Mouse (Mus musculus): ENCODE data around the gene Atg16l1.

Gene Atg16l1

DNA sequence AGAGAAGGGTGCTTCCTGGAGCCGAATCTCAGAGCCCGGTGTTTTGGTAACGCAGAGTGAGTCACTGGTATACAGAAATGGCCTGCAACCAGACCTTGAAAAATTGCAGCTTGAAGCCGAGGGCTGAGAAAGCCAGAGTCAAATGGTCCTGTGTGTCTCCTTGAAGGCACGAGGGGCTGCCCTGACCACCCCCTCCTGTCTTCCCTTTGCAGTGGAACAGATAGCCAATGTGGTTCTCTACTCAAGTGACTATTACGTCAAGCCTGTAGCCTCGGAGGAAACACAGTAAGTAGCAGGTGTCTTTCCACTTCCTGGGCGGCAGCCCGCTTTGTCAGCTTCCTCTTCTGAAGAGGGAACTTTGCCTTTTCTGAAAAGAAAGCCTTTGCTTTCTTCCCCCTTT lies 72.5 kb downstream of the Atg16l1 start:
- in situ Hi-C loops (cut with MboI; ENCODE audit: low sequenced_read_pairs) = no loop called here

DNA sequence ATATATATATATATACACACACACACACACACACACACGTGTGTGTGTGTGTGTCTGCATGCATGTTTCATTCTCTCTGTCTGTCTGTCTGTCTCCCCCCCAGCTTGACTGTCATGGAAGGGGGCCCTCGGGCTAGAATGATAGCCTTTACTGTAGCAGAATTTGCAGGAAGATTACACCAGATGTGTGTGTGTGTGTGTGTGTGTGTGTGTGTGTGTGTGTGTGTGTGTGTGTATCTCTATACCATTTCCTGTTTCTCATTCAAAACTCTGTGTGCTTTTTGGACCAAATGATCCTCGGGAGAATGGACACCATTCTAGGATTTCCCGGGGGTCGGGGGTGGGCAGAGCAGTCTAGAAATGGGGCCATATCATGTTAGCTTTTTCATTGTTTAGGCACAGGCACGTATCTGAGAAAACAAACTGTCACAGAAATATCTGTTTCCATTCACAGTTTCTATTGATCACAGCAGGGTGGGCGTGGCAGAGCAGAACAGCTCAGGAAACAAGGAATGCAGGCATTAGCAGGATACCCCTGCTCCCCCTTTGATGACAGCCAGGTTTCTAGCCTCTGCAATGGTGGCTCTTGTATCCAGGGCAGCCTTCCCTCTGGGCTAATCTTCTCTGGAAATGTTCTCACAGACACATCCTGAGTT lies 73.4 kb downstream of the Atg16l1 start:
- in situ Hi-C loops (cut with MboI; ENCODE audit: low sequenced_read_pairs) = no loop called here

DNA sequence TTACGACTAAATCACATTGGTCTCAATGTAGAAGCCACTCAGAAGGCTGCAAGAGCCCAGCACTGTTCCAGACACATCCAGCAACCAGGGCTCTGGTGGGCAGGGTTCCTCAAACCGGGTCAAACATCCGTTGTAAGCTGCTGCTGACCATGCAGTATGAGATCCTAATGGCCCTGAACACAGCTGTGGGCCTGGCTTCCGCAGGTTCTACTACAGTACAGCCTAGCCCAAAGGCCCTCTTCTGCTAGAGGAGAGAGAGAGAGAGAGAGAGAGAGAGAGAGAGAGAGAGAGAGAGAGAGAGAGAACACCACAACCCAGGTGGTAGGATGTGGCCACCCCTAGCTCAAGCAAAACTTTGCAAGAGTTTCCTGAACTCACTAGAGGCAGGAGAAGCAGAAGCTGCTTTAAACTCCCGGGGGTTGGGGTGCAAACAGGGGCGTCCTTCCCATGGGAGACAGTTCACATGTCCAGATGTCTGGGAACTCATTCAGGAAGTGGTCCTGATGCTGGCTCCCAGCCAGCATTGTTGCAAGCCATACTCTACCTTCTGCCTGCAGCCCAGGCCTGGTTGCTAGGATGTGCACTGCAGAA lies 74.0 kb downstream of the Atg16l1 start:
- in situ Hi-C loops (cut with MboI; ENCODE audit: low sequenced_read_pairs) = no loop called here

DNA sequence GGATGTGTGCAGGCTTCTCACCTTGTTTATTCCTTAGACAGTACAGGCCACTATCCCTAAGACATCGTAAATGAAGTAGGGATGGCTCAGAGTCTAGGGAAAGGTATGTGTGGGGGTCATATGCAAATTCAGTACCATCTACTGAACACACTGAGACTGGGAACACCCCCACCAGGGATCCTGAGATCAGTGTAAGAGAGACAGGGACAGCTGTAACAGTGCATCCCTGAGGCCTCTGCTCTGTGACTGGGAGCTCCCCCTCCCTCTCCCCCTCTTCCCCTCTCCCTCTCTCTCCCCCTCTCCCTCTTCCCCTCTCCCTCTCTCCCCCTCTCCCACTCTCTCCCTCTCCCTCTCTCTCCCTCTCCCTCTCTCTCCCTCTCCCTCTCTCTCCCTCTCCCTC lies 80.8 kb downstream of the Atg16l1 start:
- in situ Hi-C loops (cut with MboI; ENCODE audit: low sequenced_read_pairs) = no loop called here

DNA sequence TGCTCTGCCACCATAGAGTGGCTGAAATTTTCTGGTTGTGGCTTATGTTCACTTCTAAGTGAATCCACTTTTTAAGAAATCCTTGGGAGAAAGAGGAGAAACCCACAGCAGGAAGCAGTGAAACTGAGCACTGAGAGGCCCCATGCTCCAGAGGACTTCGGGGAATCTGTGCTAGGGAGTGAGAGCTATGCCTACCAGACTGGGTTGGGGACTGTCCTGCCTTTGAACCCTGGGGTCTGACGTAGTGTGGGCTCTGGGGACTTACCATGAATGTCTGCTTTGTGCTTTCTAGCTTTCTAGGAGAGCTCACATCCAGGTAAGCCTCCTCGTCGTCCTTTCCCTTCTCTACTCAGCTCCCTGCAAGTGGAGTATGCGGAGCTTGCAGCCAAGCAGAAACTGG lies 81.3 kb downstream of the Atg16l1 start:
- in situ Hi-C loops (cut with MboI; ENCODE audit: low sequenced_read_pairs) = no loop called here

DNA sequence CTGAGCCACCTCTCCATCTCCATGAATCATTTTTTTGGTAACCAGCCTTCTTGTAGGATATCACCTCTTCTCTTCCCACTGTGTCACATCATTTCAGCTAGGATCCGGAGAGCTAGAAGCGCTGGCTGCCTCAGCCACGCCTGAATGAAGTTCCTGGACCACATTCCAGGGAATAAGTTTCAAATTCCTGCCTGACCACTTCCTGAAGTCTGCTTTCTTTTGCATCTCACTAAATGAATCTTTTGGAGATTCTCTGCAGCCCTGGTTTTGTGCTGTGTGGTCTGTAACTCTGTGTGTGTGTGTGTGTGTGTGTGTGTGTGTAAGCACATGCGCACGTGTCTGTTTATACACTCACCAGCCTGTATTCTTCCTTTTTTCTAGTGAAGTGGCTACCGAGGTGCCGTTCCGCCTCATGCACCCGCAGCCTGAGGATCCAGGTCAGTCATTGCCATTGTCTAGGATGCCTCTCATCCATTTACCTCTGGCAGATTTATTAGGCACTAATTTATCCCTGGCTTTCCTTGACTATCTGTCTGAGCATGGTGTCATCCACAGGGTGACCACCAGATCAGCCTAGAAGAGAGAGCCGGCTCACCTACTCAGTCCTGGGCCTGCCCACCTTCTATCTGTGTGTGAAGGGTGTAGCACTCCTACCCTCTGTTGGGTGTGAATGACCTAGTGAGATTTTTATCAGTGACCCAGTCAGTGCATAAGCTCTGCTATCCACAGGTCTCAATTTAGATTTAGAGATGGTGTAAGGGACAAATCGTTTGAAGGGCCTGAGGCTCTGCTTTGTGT lies 84.9 kb downstream of the Atg16l1 start:
- in situ Hi-C loops (cut with MboI; ENCODE audit: low sequenced_read_pairs) = no loop called here

Data from CH12F3 (cell line).